Mouse (Mus musculus): ENCODE results near the gene Rgs7. TPM values are rescaled to one million over a fixed set of nuclear protein-coding genes. Genes with fewer than 3 reads are reported as not detected.

Gene Rgs7
- total RNA-seq, 2 experiments from 2014 or later = 0.15 to 0.20 TPM

DNA sequence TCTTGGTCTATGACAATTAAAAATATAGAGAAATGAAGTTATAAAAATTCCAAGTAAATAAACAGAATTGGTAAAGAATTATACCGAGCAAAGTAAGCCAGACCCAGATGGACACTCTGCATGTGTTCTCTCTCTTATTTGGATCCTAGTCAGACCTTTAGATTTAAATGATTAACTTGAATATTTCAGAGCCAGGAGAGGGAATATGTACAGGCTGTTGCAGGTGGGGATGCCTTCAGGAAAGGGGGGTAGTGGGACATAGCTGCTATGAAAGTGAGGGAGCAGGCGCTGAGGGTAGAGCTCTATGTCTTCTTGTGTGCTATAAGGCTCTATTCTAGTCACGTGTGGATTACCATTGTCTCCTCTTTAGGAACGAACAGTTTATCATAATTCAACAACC lies 296.5 kb downstream of the Rgs7 start:
- DNase-seq = no peak
- intact Hi-C loops (cut with DNase I) = no loop called here

DNA sequence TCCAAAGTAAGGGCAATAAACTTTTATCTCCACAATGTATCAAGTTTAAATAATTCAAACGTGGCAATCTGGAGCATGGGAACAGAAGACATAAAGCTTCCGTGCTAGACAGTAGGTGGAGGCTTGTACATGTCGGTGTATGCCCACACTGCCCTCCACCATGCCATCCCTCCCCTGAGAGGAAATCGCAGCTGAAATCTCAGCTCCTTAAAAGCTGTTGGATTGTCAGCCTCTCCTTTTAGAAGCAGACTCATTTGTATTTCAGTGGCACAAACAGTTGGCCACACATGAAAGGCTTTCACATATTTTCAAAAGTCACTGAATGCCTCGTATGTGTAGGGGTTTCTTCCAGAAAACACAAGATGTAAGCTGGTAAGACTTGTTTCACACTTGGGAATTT lies 304.1 kb downstream of the Rgs7 start:
- DNase-seq = no peak
- intact Hi-C loops (cut with DNase I) = no loop called here

DNA sequence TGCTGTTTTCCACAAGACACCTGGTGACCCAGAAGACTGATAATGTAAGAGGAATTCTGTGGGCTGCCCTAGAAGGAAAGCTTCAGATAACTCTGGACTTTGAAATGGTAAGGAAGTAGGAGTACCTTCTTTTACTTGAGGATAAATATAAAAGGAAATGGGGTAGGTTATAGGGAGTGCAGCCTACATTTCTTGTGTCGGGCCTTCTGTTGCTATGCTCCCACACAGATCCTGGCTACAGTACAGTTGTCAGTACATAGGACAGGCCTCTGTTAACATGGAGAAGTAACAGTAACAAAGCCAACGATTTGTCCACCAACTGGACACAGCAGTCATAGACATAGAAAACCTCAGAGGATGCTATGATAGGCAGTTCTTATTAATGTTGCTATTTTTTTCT lies 307.1 kb downstream of the Rgs7 start:
- intact Hi-C loops (cut with DNase I) = no loop called here
- DNase-seq = no peak

DNA sequence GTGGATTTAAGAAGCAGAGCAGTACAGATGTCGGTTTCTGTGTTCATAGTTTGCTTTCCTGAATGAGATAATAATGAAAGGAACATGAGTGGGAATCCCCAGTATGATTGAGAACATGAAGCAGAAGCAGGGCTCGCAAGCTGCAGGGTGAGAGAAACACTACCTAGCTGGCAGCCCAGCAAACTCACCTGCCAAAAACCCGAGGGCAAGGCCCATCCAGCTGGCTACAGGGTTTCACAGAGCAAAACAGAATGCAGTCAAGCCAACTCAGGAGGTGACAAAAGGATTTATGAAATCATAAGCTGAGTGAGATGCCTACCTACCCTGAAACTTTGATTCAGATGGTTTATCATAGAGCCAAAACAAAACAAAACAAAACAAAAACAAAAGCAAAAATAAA lies 307.6 kb downstream of the Rgs7 start:
- intact Hi-C loops (cut with DNase I) = no loop called here
- DNase-seq = no peak

DNA sequence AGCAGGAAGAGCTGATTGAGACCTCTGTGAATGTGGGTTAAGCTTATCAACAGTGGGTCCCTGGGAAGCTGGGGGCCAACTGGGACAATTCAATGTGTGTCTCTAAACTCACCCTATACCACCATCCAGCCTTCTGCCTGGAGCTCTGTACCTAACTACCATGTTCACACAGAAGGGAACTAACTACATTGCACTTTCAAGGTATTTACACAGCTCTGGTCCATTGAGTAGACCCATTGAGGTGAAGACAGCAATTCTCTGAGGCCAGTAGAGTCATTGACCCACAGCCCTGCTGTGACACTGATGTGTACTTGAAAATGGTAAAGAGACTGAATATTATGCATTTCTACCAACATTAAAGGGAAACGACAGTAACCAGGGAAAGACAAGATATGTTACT lies 313.6 kb downstream of the Rgs7 start:
- intact Hi-C loops (cut with DNase I) = no loop called here

DNA sequence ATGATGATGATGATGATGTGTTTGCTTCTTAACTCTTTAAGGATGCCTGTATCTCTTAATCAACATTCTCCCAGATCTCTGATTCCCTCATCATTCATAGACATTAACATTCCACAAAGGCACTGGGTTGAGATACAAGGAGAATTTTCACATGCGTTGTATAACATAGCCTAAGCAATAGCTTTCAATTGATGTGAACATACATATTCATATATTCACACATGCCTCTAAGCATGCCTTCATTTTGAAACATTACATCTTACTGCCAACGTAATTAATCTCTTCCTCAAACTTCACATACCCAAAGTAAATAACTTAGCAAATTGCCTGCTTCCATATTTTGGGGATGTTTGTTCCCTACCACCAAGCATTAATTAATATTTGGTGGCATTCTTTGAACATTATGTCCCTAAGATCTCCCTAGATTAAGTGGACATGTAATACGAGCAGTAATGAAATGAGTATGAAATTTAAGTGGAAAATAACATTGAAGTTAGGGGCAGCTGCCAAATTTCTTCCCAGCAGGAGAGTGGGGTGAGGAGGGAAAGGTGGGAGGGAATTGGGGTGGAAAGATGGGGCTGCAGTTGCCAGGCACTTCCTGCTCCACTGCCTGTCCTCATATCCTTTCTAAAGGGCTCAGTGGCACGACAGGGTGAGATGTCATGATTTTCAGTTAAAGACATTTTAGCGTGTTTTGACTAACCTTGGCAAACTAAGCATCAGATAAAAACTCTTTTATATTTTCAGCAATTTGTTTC lies 317.2 kb downstream of the Rgs7 start:
- intact Hi-C loops (cut with DNase I) = no loop called here

More for the DNA sequence above, 313.6 kb downstream of the Rgs7 start:
- DNase-seq = no peak

DNA sequence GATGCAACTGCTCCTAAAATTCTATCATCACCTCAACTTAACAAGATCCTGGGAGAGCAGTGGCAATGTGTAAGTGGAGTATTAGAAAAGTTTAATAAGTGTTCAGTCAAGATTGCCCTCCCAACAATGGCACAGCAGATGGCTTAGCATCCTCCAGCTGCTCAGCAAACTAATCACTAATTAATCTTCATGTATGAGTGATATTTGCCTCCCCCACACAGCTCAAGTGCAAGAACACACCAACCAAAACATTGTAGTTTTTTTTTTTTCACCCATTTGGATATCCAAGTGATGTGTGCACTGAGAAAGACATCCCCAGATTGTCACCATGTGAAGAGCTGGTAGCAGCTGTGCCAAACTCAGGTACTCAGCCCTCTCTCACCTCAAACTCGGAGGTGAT lies 336.8 kb downstream of the Rgs7 start:
- DNase-seq = no peak
- intact Hi-C loops (cut with DNase I) = no loop called here

More for the DNA sequence above, 317.2 kb downstream of the Rgs7 start:
- no peak for DNase-seq

DNA sequence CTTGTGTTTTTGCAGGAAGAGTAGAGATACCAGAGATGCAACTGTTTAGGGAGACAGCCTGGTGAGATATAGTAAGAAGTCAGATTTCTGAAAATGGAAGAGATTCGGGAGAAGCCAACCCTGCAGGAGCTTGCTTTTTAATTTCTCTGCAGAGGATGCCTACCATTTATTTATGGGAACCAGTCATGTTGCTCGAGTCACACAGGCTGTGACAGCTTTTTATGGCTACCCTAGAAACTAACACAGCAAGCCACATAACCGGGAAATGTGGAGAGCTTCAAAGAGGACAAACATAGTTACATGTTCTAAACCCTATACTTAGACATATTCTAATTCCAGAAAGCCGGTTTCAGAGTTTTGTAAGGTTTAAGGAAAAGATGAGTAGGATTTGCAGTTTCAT lies 349.2 kb downstream of the Rgs7 start:
- no peak for DNase-seq
- intact Hi-C loops (cut with DNase I) = no loop called here

DNA sequence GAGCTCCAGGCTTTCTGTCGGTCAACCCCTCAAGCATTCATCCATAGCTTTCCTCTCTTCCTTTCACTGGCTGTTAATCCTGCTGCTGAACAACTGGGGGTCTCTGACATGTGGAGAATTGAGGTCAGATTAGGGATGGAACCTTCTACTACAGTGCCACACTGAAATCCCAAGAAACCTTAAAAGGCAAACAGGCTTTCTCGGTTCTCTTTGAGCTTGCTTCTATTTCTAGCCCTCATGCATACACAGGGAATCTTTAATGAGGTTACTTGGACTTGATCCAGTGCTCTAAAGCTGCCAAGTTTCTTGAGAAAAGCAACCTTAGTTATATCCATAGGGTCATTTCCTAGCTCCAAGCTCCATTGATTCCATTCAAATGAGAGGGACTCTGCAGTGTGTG lies 363.8 kb downstream of the Rgs7 start:
- intact Hi-C loops (cut with DNase I) = no loop called here
- DNase-seq = no peak

DNA sequence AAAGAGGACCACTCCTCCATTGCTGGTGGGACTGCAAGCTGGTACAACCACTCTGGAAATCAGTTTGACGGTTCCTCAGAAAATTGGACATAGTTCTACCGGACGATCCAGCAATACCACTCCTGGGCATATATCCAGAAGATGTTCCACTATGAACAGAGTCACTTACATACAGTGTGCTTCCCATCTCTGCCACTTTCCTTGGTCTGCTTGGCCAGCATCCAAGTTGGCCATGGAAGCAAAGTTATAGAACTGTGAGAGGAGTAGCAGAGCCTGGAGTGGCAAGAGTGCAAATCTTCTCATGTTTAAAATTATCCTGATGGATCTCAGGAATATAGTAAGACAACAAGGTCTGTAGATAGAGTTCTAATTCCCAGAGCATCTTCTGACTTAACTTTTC lies 367.9 kb downstream of the Rgs7 start:
- intact Hi-C loops (cut with DNase I) = no loop called here
- DNase-seq = no peak

DNA sequence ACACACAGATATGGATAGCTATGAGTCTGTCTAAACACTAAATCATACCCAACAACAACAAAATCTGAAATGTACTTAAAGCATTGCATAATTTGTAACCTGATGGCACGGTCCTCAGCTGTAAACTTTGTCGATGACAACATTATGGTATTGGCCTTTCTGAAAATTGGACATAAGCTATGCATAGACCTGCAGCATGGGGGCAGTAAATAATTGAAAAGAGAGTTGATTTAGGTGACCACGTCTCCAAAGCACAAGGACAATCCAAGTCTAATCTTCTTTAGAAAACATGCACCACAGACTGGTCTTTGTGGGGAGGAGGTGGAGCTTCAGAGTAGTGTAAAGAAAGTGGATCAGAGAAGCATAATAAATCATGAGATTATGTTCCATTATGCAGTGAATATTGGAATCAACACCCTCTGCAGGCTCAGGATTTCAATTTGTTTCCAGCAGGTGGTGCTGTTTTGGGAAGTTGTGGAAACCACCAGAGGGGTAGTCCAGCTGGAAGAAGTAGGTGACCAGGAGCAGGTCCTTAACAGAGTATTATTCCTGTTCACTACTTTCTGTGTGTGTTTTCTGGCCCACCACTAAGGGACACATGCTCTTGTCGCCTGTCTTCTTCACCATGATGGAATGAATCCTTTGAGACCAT lies 373.3 kb downstream of the Rgs7 start:
- intact Hi-C loops (cut with DNase I) = no loop called here
- no peak for DNase-seq

DNA sequence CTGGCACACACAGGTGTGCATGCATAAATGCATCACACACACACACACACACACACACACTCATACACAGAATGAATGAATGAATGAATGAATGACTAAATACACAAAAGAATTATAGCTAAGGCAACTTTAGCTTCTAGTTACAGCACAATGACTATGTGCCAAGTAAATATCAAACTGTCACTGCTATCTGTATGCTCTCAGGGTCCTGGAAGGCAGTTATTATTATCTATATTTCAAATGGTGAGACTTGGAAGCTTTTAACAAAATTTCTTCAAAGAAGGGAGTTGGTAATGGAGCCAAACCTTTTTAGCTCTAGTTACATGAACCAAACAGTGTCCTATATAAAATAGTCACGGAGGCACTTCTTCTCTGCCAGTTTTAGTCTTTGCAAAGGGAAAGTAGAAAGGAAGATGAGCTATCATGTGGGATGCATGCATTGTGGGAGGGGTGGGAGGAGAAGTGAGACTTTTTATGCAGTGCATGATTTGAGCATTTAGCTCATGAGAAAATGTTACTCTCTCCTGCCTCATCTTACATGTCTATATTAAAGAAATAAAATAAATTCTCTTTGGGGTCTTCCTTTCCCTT lies 383.9 kb downstream of the Rgs7 start:
- intact Hi-C loops (cut with DNase I) = no loop called here
- DNase-seq = no peak

DNA sequence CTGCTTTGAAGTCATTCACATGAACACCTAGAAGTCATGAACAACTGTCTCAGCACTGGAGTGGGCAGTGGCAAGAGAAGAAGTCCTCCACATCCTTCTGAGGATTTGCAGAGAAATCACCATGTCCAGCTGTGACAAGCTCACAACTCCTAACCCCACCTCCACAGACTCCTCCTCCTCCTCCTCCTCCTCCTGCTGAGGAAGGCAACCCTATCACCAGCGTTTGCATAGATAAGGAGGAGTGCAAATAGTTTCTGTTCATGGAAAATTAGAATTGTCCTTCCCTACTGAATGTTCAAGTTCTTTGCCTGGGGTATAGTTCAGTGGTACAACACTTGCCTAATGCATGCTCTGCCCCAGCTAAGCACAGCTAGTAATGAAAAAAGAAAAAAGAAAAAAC lies 386.0 kb downstream of the Rgs7 start:
- intact Hi-C loops (cut with DNase I) = no loop called here
- DNase-seq = no peak

DNA sequence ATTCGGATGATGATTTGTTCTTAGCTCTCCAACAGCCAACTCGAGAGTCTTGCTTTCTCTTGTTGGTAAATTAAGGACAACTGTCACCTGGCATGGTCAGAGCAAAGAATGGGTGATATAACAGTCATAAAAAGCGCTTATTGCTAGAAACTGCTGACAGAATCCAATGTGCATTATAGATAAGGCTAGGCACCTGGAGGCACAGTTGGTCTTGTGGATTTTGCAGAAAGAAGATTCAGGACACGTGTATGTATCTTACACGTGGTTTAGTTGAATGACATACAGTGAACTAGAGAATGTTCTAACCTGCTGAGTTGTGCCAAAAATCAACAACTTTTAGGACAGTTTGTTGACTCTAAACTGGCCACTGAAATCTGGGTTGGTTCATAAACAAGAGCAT lies 386.9 kb downstream of the Rgs7 start:
- DNase-seq = no peak
- intact Hi-C loops (cut with DNase I) = no loop called here

DNA sequence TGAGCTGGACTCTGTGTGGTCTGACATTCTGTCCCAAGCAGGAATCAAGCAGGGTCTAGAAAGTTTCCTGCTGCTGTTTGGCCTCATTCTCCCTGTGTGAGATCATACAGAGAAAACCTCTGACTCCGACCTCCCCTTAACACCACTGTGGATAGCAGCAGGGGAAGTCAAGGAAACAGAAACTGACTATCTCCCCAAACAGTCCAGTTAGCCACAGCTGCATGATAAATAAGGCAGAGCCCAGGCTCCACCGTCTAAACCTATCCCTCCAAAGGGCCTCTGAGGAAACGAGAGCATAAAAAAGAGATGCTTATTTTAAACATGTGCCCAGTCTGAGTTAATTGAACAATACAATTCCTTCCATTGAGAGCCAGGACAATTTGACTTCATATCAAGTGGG lies 395.3 kb downstream of the Rgs7 start:
- intact Hi-C loops (cut with DNase I) = no loop called here

DNA sequence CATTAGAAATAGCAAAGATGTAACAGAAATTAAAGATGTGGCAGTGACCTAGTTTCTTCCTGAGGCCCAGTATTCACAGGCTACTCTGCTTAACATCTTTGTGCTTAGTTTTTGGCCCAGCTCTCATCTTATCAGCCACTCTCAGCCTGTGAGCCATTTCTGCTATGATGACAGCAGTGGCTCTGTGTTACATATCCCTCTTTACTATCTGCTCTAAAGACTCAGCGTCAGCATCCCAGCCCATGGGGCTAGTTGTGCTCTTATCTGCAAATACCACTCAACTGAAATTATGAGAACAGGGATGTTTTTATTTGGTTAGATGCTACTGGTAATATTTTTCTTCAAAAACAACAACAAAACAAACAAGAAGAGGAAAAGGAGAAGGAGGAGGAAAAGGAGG lies 410.2 kb downstream of the Rgs7 start:
- intact Hi-C loops (cut with DNase I) = no loop called here
- DNase-seq = no peak

More for the DNA sequence above, 395.3 kb downstream of the Rgs7 start:
- no peak for DNase-seq

DNA sequence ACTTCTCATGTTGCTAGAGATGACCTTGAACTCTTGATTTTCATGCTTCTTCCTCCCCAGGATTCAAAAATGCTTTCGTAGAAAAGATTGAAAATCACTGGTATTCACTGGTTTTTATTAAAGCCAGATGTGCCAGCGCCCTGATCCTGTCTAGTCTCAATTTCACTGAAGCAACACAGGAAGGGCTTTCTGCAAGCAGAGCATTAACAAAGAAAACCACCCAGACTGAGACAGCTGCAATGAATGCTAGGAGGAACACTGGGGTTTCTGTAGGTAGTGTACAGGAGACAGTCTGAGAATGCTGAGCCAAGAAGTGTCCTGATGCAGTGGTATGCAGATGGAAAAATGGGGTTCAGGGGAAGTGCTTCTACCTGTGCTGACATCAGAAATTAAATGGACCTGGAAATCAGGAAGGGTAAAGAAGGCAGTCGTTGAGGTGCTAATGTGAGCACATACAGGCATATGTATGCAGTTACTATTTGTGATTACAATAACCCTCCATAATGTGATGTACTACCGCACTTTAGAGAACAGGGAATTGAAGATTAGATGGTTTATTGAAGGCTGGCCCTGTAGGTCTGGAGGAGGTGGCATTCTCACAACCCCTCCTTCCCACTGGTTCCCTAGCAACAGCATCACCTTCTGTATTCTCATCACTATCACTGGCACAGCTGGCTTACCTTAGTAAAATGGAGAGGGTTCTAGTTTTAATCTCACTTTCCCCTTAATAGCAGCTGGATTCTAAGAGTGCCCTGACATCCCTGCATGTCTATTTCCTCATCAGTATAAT lies 412.3 kb downstream of the Rgs7 start:
- intact Hi-C loops (cut with DNase I) = no loop called here
- no peak for DNase-seq

DNA sequence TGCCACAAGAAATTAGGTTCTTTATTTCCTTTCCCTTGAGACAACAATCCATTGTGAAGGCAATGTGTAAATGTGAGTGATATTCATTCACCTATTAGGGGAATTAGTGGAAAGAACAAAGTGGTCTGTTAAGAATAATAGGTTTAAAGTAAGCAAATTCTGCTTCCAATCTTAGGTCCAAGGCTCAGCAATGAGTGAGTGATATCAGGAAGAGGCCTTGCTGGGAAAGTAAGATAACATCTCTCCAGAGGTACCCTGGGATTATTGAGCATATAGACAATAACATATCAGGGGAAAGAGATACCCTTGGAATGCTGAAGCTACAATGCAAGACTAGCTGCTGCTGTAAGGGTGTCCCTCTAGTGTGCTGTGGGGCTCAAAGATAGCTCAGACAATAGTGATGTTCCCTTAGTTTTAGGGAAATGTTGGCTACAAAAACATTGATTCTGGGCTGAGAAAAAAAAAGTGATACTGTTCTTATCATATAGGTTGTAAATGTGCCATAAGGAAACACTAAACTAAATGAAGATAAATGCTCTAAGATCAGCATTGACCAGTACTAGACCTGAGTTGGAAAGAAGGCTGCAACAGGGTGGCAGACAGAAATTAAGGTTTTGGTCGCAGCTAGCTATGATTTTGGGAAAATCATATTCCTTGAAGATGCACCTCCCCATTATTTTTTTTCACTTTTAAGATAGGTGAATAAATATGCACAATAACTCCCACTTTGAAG lies 418.6 kb downstream of the Rgs7 start:
- DNase-seq = no peak
- intact Hi-C loops (cut with DNase I) = no loop called here

DNA sequence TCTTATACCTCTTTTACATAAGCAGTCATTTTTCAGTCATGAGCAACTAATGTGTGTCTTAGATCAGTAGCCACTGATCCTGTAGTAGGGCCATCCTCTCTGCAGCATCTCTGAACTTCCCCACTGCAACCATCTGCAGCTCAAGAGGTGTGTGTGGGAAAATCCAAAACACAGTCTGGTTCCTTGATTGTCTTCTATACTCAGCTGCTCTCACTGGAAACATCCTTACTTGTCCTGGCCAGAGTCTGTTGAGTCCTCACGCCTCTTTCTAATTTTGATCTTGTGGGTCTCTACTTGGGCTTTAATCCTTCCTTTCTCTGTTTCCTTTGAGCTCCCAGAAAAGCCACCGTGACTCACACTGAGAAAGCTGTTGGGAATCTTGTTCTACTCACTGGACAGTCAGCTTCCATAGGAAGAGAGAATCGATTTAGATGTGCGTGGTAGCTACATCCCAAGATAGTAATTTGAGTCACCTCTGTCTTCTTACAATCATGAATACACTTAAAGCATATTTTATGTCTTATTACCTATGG lies 422.5 kb downstream of the Rgs7 start:
- DNase-seq = no peak
- intact Hi-C loops (cut with DNase I) = no loop called here

DNA sequence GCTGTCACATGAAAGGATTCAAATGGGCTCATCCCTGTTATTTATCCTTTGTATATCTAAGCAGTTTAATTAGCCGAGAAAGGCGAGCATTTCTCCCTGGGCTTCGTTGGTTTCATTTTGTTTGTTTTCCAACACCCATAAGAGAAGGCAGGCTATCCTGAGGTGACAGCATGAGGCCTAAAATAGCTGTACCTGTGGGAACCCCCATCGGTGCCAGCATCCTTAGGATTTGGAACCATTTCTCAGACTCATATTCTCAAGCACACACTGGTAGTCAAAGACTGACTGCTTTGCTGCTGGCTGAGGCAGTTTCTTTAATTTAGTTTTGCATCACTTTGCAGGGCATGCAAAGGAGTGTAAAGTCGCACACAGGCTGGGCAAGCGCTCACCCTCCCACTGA lies 443.2 kb downstream of the Rgs7 start:
- intact Hi-C loops (cut with DNase I) = no loop called here
- no peak for DNase-seq
